Comparison of ENCODE assay signal across 12 mouse cellular contexts in genomic region chr2:116813559-116813895, GRCm38 (mm10).
DNase-seq lines count a peak whose midpoint lies in the region; ATAC-seq and TF ChIP-seq lines count a peak whose summit lies in the region.
"Had no signal": no experiment of that assay in that cellular context is flagged by ENCODE, and none has a peak within 500 bp of the region (broad histone marks: within the 10 kb centered on the region; RNA-seq: fewer than 3 reads in every experiment).

No protein-coding gene starts in this region.

- no peak for TF ChIP-seq RAD21 in CH12.LX (IDR thresholded peaks at IDR 0.05; ENCODE audit: low read depth, low read length)

- H3K9me3 ChIP-seq in hindbrain, postnatal 0 days (ENCODE audit: low read length) = no peaks in the 10 kb centered on the region
- H3K9me3 ChIP-seq in hindbrain, embryonic 10.5 days = no peaks in the 10 kb centered on the region
- no peaks in the 10 kb centered on the region for H3K9me3 ChIP-seq in CH12.LX (replicated peaks; ENCODE audit: low read length)
- no peaks in the 10 kb centered on the region for H3K9me3 ChIP-seq in midbrain, embryonic 12.5 days
- H3K9me3 ChIP-seq: hindbrain, embryonic 15.5 days had no signal

- DNase-seq in embryo, embryonic 10.5 days (ENCODE audit: low spot score) = peak; percentile 16
- DNase-seq in embryo, embryonic 10 days (ENCODE audit: low spot score) = no peak
- DNase-seq in hindbrain, postnatal 0 days (ENCODE audit: low spot score) = no peak
- DNase-seq in hindbrain, embryonic 10.5 days (ENCODE audit: low spot score) = no peak
- no peak for DNase-seq in CH12.LX (ENCODE audit: extremely low read depth)
- no peak for DNase-seq in layer of hippocampus, adult 9-10 months (ENCODE audit: low spot score)
- DNase-seq in cerebellum, postnatal 4 days (ENCODE audit: low spot score in 2 of 2) = no peak
- DNase-seq: adrenal gland, postnatal 25 days; heart, adult 2 months had no signal

- TF ChIP-seq POLR2A in CH12.LX (IDR thresholded peaks at IDR 0.05; ENCODE audit: low read depth, low read length) = no peak

- H3K4me2 ChIP-seq in hindbrain, postnatal 0 days (ENCODE audit: low read depth, low read length) = peak overlapping the region; percentile 23; the same call in 1 of the 2 replicates
- H3K4me2 ChIP-seq in CH12.LX (ENCODE audit: insufficient read depth, low read depth, poor library complexity, severe bottlenecking) = peak overlapping the region; percentile 51; the same call in 1 of the 2 replicates
- H3K4me2 ChIP-seq in midbrain, embryonic 12.5 days (replicated peaks) = peak overlapping the region; percentile 30
- H3K4me2 ChIP-seq: hindbrain, embryonic 15.5 days had no signal

- H3K36me3 ChIP-seq in hindbrain, postnatal 0 days (ENCODE audit: insufficient read depth, low read length) = no peaks in the 10 kb centered on the region
- H3K36me3 ChIP-seq in hindbrain, embryonic 10.5 days = no peaks in the 10 kb centered on the region
- H3K36me3 ChIP-seq in CH12.LX (replicated peaks in 1 of 2; ENCODE audit: control insufficient read depth in 1 of 2, insufficient read depth in 1 of 2, low read length in 1 of 2) = no peaks in the 10 kb centered on the region
- H3K36me3 ChIP-seq in midbrain, embryonic 12.5 days = no peaks in the 10 kb centered on the region
- H3K36me3 ChIP-seq: hindbrain, embryonic 15.5 days had no signal

- H3K9ac ChIP-seq in hindbrain, postnatal 0 days (replicated peaks; ENCODE audit: low read length) = no peak overlapping the region
- H3K9ac ChIP-seq in CH12.LX (ENCODE audit: insufficient read depth, low read depth) = no peak overlapping the region
- no peak overlapping the region for H3K9ac ChIP-seq in midbrain, embryonic 12.5 days (replicated peaks)
- H3K9ac ChIP-seq: hindbrain, embryonic 15.5 days had no signal

- TF ChIP-seq CTCF in hindbrain, postnatal 0 days (IDR thresholded peaks at IDR 0.05; ENCODE audit: low read depth) = no peak
- TF ChIP-seq CTCF in CH12.LX (conservative IDR thresholded peaks at IDR 0.05 in 1 of 2, IDR thresholded peaks at IDR 0.05 in 1 of 2; ENCODE audit: low read depth in 2 of 2, low read length in 2 of 2) = no peak

- no peak overlapping the region for H3K27ac ChIP-seq in hindbrain, postnatal 0 days
- no peak overlapping the region for H3K27ac ChIP-seq in hindbrain, embryonic 10.5 days
- H3K27ac ChIP-seq in CH12.LX (ENCODE audit: insufficient read depth, low read depth) = no peak overlapping the region
- peak overlapping the region; percentile 65 for H3K27ac ChIP-seq in midbrain, embryonic 12.5 days (replicated peaks)
- H3K27ac ChIP-seq: heart, adult 2 months; hindbrain, embryonic 15.5 days; layer of hippocampus, adult 2 months had no signal

- 58% methylated on average over 5 of the region's 5 CpGs for WGBS in hindbrain, postnatal 0 days
- 58% methylated on average over 5 of the region's 5 CpGs for WGBS in hindbrain, embryonic 10.5 days
- 36% methylated on average over 5 of the region's 5 CpGs for WGBS in midbrain, embryonic 12.5 days

- H3K79me2 ChIP-seq in CH12.LX (replicated peaks; ENCODE audit: control insufficient read depth, extremely low read depth, insufficient read depth, poor library complexity, severe bottlenecking) = no peaks in the 10 kb centered on the region

- no peak overlapping the region for H3K4me3 ChIP-seq in hindbrain, postnatal 0 days (ENCODE audit: low read length)
- H3K4me3 ChIP-seq in hindbrain, embryonic 10.5 days = no peak overlapping the region
- H3K4me3 ChIP-seq in CH12.LX (replicated peaks in 1 of 3; ENCODE audit: low read depth in 2 of 3, low read length in 2 of 3, poor library complexity in 1 of 3) = no peak overlapping the region
- H3K4me3 ChIP-seq in midbrain, embryonic 12.5 days = no peak overlapping the region
- H3K4me3 ChIP-seq: heart, adult 2 months; hindbrain, embryonic 15.5 days; layer of hippocampus, adult 2 months had no signal

- 0 out of 2 replicates have a peak, but pooled peaks cover 8% of the 10 kb centered on the region for H3K4me1 ChIP-seq in hindbrain, postnatal 0 days (ENCODE audit: insufficient read depth, low read length)
- peaks cover 28% of the 10 kb centered on the region for H3K4me1 ChIP-seq in hindbrain, embryonic 10.5 days (replicated peaks)
- H3K4me1 ChIP-seq in CH12.LX (ENCODE audit: control insufficient read depth in 1 of 2, insufficient read depth in 2 of 2) = peaks cover 0 to 7% of the 10 kb centered on the region in 2 experiments; a peak in 1 of 4 replicates
- H3K4me1 ChIP-seq in midbrain, embryonic 12.5 days = peaks cover 41% of the 10 kb centered on the region

- no peak for ATAC-seq in hindbrain, postnatal 0 days
- ATAC-seq in midbrain, embryonic 12.5 days (ENCODE audit: low FRiP score, low read depth) = no peak

- dilution Hi-C loops in CH12.LX (cut with MboI; ENCODE audit: extremely low pct_ligation_motif_present, extremely low pct_unique_long_range_greater_than_20kb, low sequenced_read_pairs) = no loop called here

- in situ Hi-C loops in CH12.LX (cut with MboI; ENCODE audit: low pct_ligation_motif_present, low pct_unique_long_range_greater_than_20kb, low sequenced_read_pairs) = no loop called here

- no peak for TF ChIP-seq EP300 in CH12.LX (IDR thresholded peaks at IDR 0.05; ENCODE audit: low read length)

- no peaks in the 10 kb centered on the region for H3K27me3 ChIP-seq in hindbrain, postnatal 0 days (ENCODE audit: insufficient read depth, low read length)
- H3K27me3 ChIP-seq in hindbrain, embryonic 10.5 days (ENCODE audit: insufficient read depth, poor library complexity, severe bottlenecking) = peaks cover under 1% of the 10 kb centered on the region; the same call in 1 of the 2 replicates
- H3K27me3 ChIP-seq in CH12.LX (replicated peaks) = no peaks in the 10 kb centered on the region
- peaks cover 5% of the 10 kb centered on the region; the same call in 1 of the 2 replicates for H3K27me3 ChIP-seq in midbrain, embryonic 12.5 days

TF ChIP-seq in CH12.LX, 34 proteins besides CTCF, POLR2A, EP300 and RAD21:
- TF ChIP-seq ZNF384 (IDR thresholded peaks at IDR 0.05; ENCODE audit: low read depth, low read length) = no peak
- no peak for TF ChIP-seq IRF4 (IDR thresholded peaks at IDR 0.05; ENCODE audit: low read depth, low read length)
- no peak for TF ChIP-seq NELFE (IDR thresholded peaks at IDR 0.05; ENCODE audit: low read depth, low read length)
- no peak for TF ChIP-seq TCF12 (IDR thresholded peaks at IDR 0.05; ENCODE audit: low read depth, low read length)
- no peak for TF ChIP-seq JUN (IDR thresholded peaks at IDR 0.05; ENCODE audit: insufficient read depth, low read depth, low read length)
- no peak for TF ChIP-seq HCFC1 (IDR thresholded peaks at IDR 0.05; ENCODE audit: low read depth, low read length)
- no peak for TF ChIP-seq MAZ (IDR thresholded peaks at IDR 0.05; ENCODE audit: low read depth, low read length)
- no peak for TF ChIP-seq KAT2A (IDR thresholded peaks at IDR 0.05; ENCODE audit: insufficient replicate concordance, low read length)
- TF ChIP-seq TBP (conservative IDR thresholded peaks at IDR 0.05; ENCODE audit: low read depth, low read length) = no peak
- TF ChIP-seq UBTF (IDR thresholded peaks at IDR 0.05; ENCODE audit: low read depth, low read length) = no peak
- no peak for TF ChIP-seq CHD1 (IDR thresholded peaks at IDR 0.05; ENCODE audit: low read depth, low read length)
- no peak for TF ChIP-seq MYC (IDR thresholded peaks at IDR 0.05; ENCODE audit: low read depth, low read length)
- TF ChIP-seq RCOR1 (conservative IDR thresholded peaks at IDR 0.05; ENCODE audit: low read depth, low read length) = no peak
- TF ChIP-seq ZMIZ1 (IDR thresholded peaks at IDR 0.05; ENCODE audit: low read depth, low read length) = no peak
- no peak for TF ChIP-seq SMC3 (IDR thresholded peaks at IDR 0.05; ENCODE audit: low read depth, low read length)
- TF ChIP-seq ELF1 (IDR thresholded peaks at IDR 0.05; ENCODE audit: low read depth, low read length) = no peak
- TF ChIP-seq MXI1 (IDR thresholded peaks at IDR 0.05; ENCODE audit: low read depth, low read length) = no peak
- TF ChIP-seq MAFK (IDR thresholded peaks at IDR 0.05; ENCODE audit: insufficient replicate concordance, low read length) = no peak
- TF ChIP-seq JUND (conservative IDR thresholded peaks at IDR 0.05; ENCODE audit: low read depth, low read length) = no peak
- no peak for TF ChIP-seq GABPA (IDR thresholded peaks at IDR 0.05; ENCODE audit: insufficient replicate concordance, low read depth, low read length)
